Mouse (Mus musculus) CH12.LX (cell line): Measurements from ENCODE around the gene Kdm8. TPM values are rescaled to one million over a fixed set of nuclear protein-coding genes. Genes with fewer than 3 reads are reported as not detected.

Experiments
- DNase-seq: peaks from one replicate; pipeline ENCODE4 v3.0.0-alpha.2; 2013; ENCODE audit errors: extremely low read depth
- H3K27ac ChIP-seq: 2 replicates; pipeline ENCODE4 v1.5.1; 2012; ENCODE audit warnings: low read depth, mild to moderate bottlenecking, control low read depth, moderate library complexity; ENCODE audit not compliant: insufficient read depth
- H3K27me3 ChIP-seq: replicated peaks from 2 replicates; pipeline ENCODE3; 2012; ENCODE audit warnings: inconsistent platforms
- H3K36me3 ChIP-seq, 2 experiments: replicated peaks in 1 of 2; 2 replicates each; pipeline versions ENCODE3 to v1.6.1; 2012; ENCODE audit warnings: inconsistent platforms in 1 of 2, low read length in 1 of 2, mild to moderate bottlenecking in 1 of 2, mixed read lengths in 1 of 2, moderate library complexity in 1 of 2; ENCODE audit not compliant: control insufficient read depth in 1 of 2, insufficient read depth in 1 of 2
- H3K4me1 ChIP-seq, 2 experiments: 2 replicates each; pipeline ENCODE4 v1.6.1; 2012; ENCODE audit warnings: inconsistent platforms in 1 of 2, moderate library complexity in 1 of 2; ENCODE audit not compliant: insufficient read depth in 2 of 2, control insufficient read depth in 1 of 2
- H3K4me2 ChIP-seq: 2 replicates; pipeline ENCODE4 v1.6.1; 2012; ENCODE audit warnings: low read depth, mild to moderate bottlenecking, control low read depth; ENCODE audit not compliant: poor library complexity, insufficient read depth, severe bottlenecking
- H3K4me3 ChIP-seq, 3 experiments: fragments of 150-350 bp in 1 of 3; sonication (generic) in 1 of 3; replicated peaks in 1 of 3; 2 replicates each; pipeline versions ENCODE3 to v1.5.1; 2011 to 2012; ENCODE audit warnings: low read depth in 2 of 3, low read length in 2 of 3, mild to moderate bottlenecking in 2 of 3, moderate library complexity in 2 of 3, control low read depth in 1 of 3, improper control_type of control experiment in 1 of 3, inconsistent platforms in 1 of 3, mixed read lengths in 1 of 3; ENCODE audit not compliant: poor library complexity in 1 of 3
- H3K79me2 ChIP-seq: replicated peaks from 2 replicates; pipeline ENCODE4 v1.6.1; 2012; ENCODE audit warnings: mild to moderate bottlenecking, moderate library complexity; ENCODE audit not compliant: control insufficient read depth, poor library complexity, insufficient read depth, severe bottlenecking; ENCODE audit errors: extremely low read depth
- H3K9ac ChIP-seq: 2 replicates; pipeline ENCODE4 v1.6.1; 2012; ENCODE audit warnings: low read depth, mild to moderate bottlenecking, control low read depth, moderate library complexity; ENCODE audit not compliant: insufficient read depth
- H3K9me3 ChIP-seq: replicated peaks from 2 replicates; pipeline ENCODE3; 2012; ENCODE audit warnings: low read length, inconsistent platforms, mixed read lengths
- BHLHE40 ChIP-seq: IDR thresholded peaks from 2 replicates; pipeline ENCODE4 v1.6.1; 2011; ENCODE audit warnings: mild to moderate bottlenecking, low read depth, low read length, improper control_type of control experiment
- CHD1 ChIP-seq: IDR thresholded peaks from 2 replicates; pipeline ENCODE4 v1.6.1; 2012; ENCODE audit warnings: low read depth, low read length, improper control_type of control experiment, inconsistent platforms
- CHD2 ChIP-seq: IDR thresholded peaks from 2 replicates; pipeline ENCODE4 v1.6.1; 2011; ENCODE audit warnings: low read length, improper control_type of control experiment
- CTCF ChIP-seq, 2 experiments: IDR thresholded peaks in 1 of 2; conservative IDR thresholded peaks in 1 of 2; 2 replicates each; pipeline ENCODE4 v1.5.1; 2011 to 2012; ENCODE audit warnings: low read depth in 2 of 2, low read length in 2 of 2, improper control_type of control experiment in 1 of 2, inconsistent platforms in 1 of 2, mild to moderate bottlenecking in 1 of 2, moderate library complexity in 1 of 2
- E2F4 ChIP-seq: IDR thresholded peaks from 2 replicates; pipeline ENCODE4 v1.6.1; 2011; ENCODE audit warnings: low read depth, low read length, improper control_type of control experiment; ENCODE audit not compliant: insufficient replicate concordance
- ELF1 ChIP-seq: IDR thresholded peaks from 2 replicates; pipeline ENCODE4 v1.6.1; 2014; ENCODE audit warnings: low read depth, mild to moderate bottlenecking, inconsistent platforms, low read length, improper control_type of control experiment
- EP300 ChIP-seq: IDR thresholded peaks from 2 replicates; pipeline ENCODE4 v1.6.1; 2011; ENCODE audit warnings: low read length, improper control_type of control experiment
- ETS1 ChIP-seq: conservative IDR thresholded peaks from 2 replicates; pipeline ENCODE4 v1.6.1; 2012; ENCODE audit warnings: low read depth, mild to moderate bottlenecking, inconsistent platforms, low read length, improper control_type of control experiment, moderate library complexity
- GABPA ChIP-seq: IDR thresholded peaks from 2 replicates; pipeline ENCODE4 v1.6.1; 2012; ENCODE audit warnings: low read depth, low read length, improper control_type of control experiment, inconsistent platforms; ENCODE audit not compliant: insufficient replicate concordance
- HCFC1 ChIP-seq: IDR thresholded peaks from 2 replicates; pipeline ENCODE4 v1.6.1; 2012; ENCODE audit warnings: low read depth, mild to moderate bottlenecking, inconsistent platforms, low read length, improper control_type of control experiment
- IRF4 ChIP-seq: IDR thresholded peaks from 2 replicates; pipeline ENCODE4 v1.6.1; 2014; ENCODE audit warnings: low read depth, mild to moderate bottlenecking, inconsistent platforms, low read length, improper control_type of control experiment
- JUN ChIP-seq: IDR thresholded peaks from 2 replicates; pipeline ENCODE4 v1.6.1; 2011; ENCODE audit warnings: low read depth, mild to moderate bottlenecking, low read length, improper control_type of control experiment, moderate library complexity; ENCODE audit not compliant: insufficient read depth
- JUND ChIP-seq: conservative IDR thresholded peaks from 2 replicates; pipeline ENCODE4 v1.6.1; 2011; ENCODE audit warnings: low read depth, low read length, improper control_type of control experiment
- KAT2A ChIP-seq: IDR thresholded peaks from 2 replicates; pipeline ENCODE4 v1.6.1; 2012; ENCODE audit warnings: low read length, improper control_type of control experiment, inconsistent platforms; ENCODE audit not compliant: insufficient replicate concordance
- MAFK ChIP-seq: IDR thresholded peaks from 2 replicates; pipeline ENCODE4 v1.6.1; 2011; ENCODE audit warnings: low read length, improper control_type of control experiment; ENCODE audit not compliant: insufficient replicate concordance
- MAX ChIP-seq: IDR thresholded peaks from 2 replicates; pipeline ENCODE4 v1.6.1; 2011; ENCODE audit warnings: low read length, improper control_type of control experiment
- MAZ ChIP-seq: IDR thresholded peaks from 2 replicates; pipeline ENCODE4 v1.6.1; 2012; ENCODE audit warnings: low read depth, mild to moderate bottlenecking, inconsistent platforms, low read length, improper control_type of control experiment, moderate library complexity
- MEF2A ChIP-seq: IDR thresholded peaks from 2 replicates; pipeline ENCODE4 v1.6.1; 2014; ENCODE audit warnings: low read depth, mild to moderate bottlenecking, inconsistent platforms, low read length, improper control_type of control experiment, borderline replicate concordance
- MXI1 ChIP-seq: IDR thresholded peaks from 2 replicates; pipeline ENCODE4 v1.6.1; 2011; ENCODE audit warnings: mild to moderate bottlenecking, low read depth, low read length, improper control_type of control experiment
- MYC ChIP-seq: IDR thresholded peaks from 2 replicates; pipeline ENCODE4 v1.6.1; 2011; ENCODE audit warnings: low read depth, mild to moderate bottlenecking, improper control_type of control experiment, low read length
- NELFE ChIP-seq: IDR thresholded peaks from 2 replicates; pipeline ENCODE4 v1.6.1; 2011; ENCODE audit warnings: low read depth, low read length, improper control_type of control experiment
- NRF1 ChIP-seq: IDR thresholded peaks from 2 replicates; pipeline ENCODE4 v1.6.1; 2014; ENCODE audit warnings: low read depth, mild to moderate bottlenecking, inconsistent platforms, low read length, improper control_type of control experiment, moderate library complexity
- PAX5 ChIP-seq: IDR thresholded peaks from 2 replicates; pipeline ENCODE4 v1.6.1; 2012; ENCODE audit warnings: low read length, inconsistent platforms, mixed read lengths
- POLR2A ChIP-seq: IDR thresholded peaks from 2 replicates; pipeline ENCODE4 v1.6.1; 2011; ENCODE audit warnings: low read depth, mild to moderate bottlenecking, improper control_type of control experiment, low read length
- POLR2AphosphoS2 ChIP-seq: IDR thresholded peaks from 2 replicates; pipeline ENCODE4 v1.6.1; 2011; ENCODE audit warnings: low read depth, low read length, improper control_type of control experiment
- RAD21 ChIP-seq: IDR thresholded peaks from 2 replicates; pipeline ENCODE4 v1.6.1; 2011; ENCODE audit warnings: low read depth, mild to moderate bottlenecking, low read length, improper control_type of control experiment, moderate library complexity
- RCOR1 ChIP-seq: conservative IDR thresholded peaks from 2 replicates; pipeline ENCODE4 v1.6.1; 2012; ENCODE audit warnings: low read depth, mild to moderate bottlenecking, inconsistent platforms, low read length, improper control_type of control experiment
- SIN3A ChIP-seq: IDR thresholded peaks from 2 replicates; pipeline ENCODE4 v1.6.1; 2012; ENCODE audit warnings: low read length, improper control_type of control experiment, inconsistent platforms
- SMC3 ChIP-seq: IDR thresholded peaks from 2 replicates; pipeline ENCODE4 v1.6.1; 2011; ENCODE audit warnings: low read depth, low read length, improper control_type of control experiment
- TBP ChIP-seq: conservative IDR thresholded peaks from 2 replicates; pipeline ENCODE4 v1.6.1; 2011; ENCODE audit warnings: low read depth, low read length, improper control_type of control experiment
- TCF12 ChIP-seq: IDR thresholded peaks from 2 replicates; pipeline ENCODE4 v1.6.1; 2014; ENCODE audit warnings: low read depth, mild to moderate bottlenecking, inconsistent platforms, low read length, improper control_type of control experiment
- UBTF ChIP-seq: IDR thresholded peaks from 2 replicates; pipeline ENCODE4 v1.6.1; 2012; ENCODE audit warnings: low read depth, mild to moderate bottlenecking, inconsistent platforms, low read length, improper control_type of control experiment, moderate library complexity
- USF1 ChIP-seq: IDR thresholded peaks from 2 replicates; pipeline ENCODE4 v1.6.1; 2014; ENCODE audit warnings: low read depth, mild to moderate bottlenecking, inconsistent platforms, low read length, improper control_type of control experiment
- USF2 ChIP-seq: conservative IDR thresholded peaks from 2 replicates; pipeline ENCODE4 v1.6.1; 2011; ENCODE audit warnings: low read depth, low read length, improper control_type of control experiment
- ZC3H11A ChIP-seq: IDR thresholded peaks from 2 replicates; pipeline ENCODE4 v1.6.1; 2012; ENCODE audit warnings: low read depth, mild to moderate bottlenecking, inconsistent platforms, low read length, improper control_type of control experiment
- ZKSCAN1 ChIP-seq: IDR thresholded peaks from 2 replicates; pipeline ENCODE4 v1.6.1; 2012; ENCODE audit warnings: low read depth, inconsistent platforms, low read length, improper control_type of control experiment, borderline replicate concordance
- ZMIZ1 ChIP-seq: IDR thresholded peaks from 2 replicates; pipeline ENCODE4 v1.6.1; 2012; ENCODE audit warnings: low read depth, mild to moderate bottlenecking, inconsistent platforms, low read length, improper control_type of control experiment
- ZNF384 ChIP-seq: IDR thresholded peaks from 2 replicates; pipeline ENCODE4 v1.6.1; 2012; ENCODE audit warnings: low read depth, low read length, improper control_type of control experiment, inconsistent platforms
- dilution Hi-C: fragments of 300-500 bp; cut with MboI; formaldehyde crosslinking; loops from 2 replicates; pipeline ENCODE4 v1.14.3; 2020; ENCODE audit warnings: low sequenced_read_pairs; ENCODE audit not compliant: extremely low pct_unique_long_range_greater_than_20kb, extremely low pct_ligation_motif_present
- in situ Hi-C: fragments of 300-500 bp; cut with MboI; formaldehyde crosslinking; loops from 3 replicates; pipeline ENCODE4 v1.14.3; 2019; ENCODE audit warnings: low sequenced_read_pairs, low pct_ligation_motif_present, low pct_unique_long_range_greater_than_20kb, mixed read lengths
- polyA plus RNA-seq: library from polyadenylated mRNA; unstranded; fragments of >175 nt; gene quantifications from 2 replicates; pipeline ENCODE4 v1.2.1, GENCODE M21; 2012; ENCODE audit warnings: low read depth; ENCODE audit not compliant: insufficient read length
- total RNA-seq, 2 experiments: library from RNA; depleted of rRNA; stranded (reverse); fragments of 300-350 nt in 1 of 2; fragments of >200 nt in 1 of 2; gene quantifications; 2 replicates each; pipeline ENCODE4 v1.2.3; 2012 to 2014

The Kdm8 gene
- total and polyA plus RNA-seq, 3 experiments: 5.0 to 8.7 (median 6.6) TPM

- dilution Hi-C loops: no loop called here
- no peak within 1 kb of the TSS for H3K27ac ChIP-seq
- H3K9me3 ChIP-seq: no peaks in the 10 kb centered on the region
- peak; percentile 96 for DNase-seq
- peak within 1 kb of the TSS; percentile 87 for H3K9ac ChIP-seq
- peaks cover 3 to 27% of the 10 kb centered on the region in 2 experiments for H3K36me3 ChIP-seq
- peak within 1 kb of the TSS; percentile 50 to 83 (median 63) for H3K4me3 ChIP-seq
- H3K27me3 ChIP-seq: peaks cover 4% of the 10 kb centered on the region
- H3K79me2 ChIP-seq: no peaks in the 10 kb centered on the region
- TF ChIP-seq TBP: peak; percentile 56; the same call in 1 of the 2 replicates
- TF ChIP-seq ETS1: no peak
- no peak; the same call in 1 of the 2 replicates for TF ChIP-seq MAX
- peak; percentile 11; the same call in 1 of the 2 replicates for TF ChIP-seq IRF4
- peak; percentile 80 for TF ChIP-seq HCFC1
- TF ChIP-seq MEF2A: no peak
- peak; percentile 71; the same call in 1 of the 2 replicates for TF ChIP-seq NELFE
- no peak for TF ChIP-seq PAX5
- TF ChIP-seq MXI1: peak; percentile 89
- TF ChIP-seq MAFK: no peak
- peak; percentile 76 for TF ChIP-seq TCF12
- TF ChIP-seq USF2: no peak
- TF ChIP-seq MYC: no peak
- no peak for TF ChIP-seq POLR2AphosphoS2
- TF ChIP-seq MAZ: peak; percentile 58
- peak; percentile 67; the same call in 1 of the 2 replicates for TF ChIP-seq CHD2
- TF ChIP-seq SMC3: no peak
- TF ChIP-seq EP300: no peak
- no peak for TF ChIP-seq RCOR1
- TF ChIP-seq GABPA: no peak
- TF ChIP-seq NRF1: peak; percentile 79
- peak; percentile 75 for TF ChIP-seq POLR2A
- TF ChIP-seq KAT2A: 0 out of 2 replicates have a peak, but pooled peaks have one; percentile 62
- no peak for TF ChIP-seq CTCF (conservative IDR thresholded peaks at IDR 0.05 in 1 of 2, IDR thresholded peaks at IDR 0.05 in 1 of 2; ENCODE audit: low read depth in 2 of 2, low read length in 2 of 2)
- no peak for TF ChIP-seq ZNF384
- no peak for TF ChIP-seq ZC3H11A
- peak; percentile 90 for TF ChIP-seq ELF1
- TF ChIP-seq UBTF: no peak
- no peak for TF ChIP-seq JUN
- peak; percentile 61; the same call in 1 of the 2 replicates for TF ChIP-seq SIN3A
- no peak for TF ChIP-seq RAD21
- no peak for TF ChIP-seq JUND
- TF ChIP-seq ZMIZ1: no peak; the same call in 1 of the 2 replicates
- peak; percentile 36; the same call in 1 of the 2 replicates for TF ChIP-seq BHLHE40
- no peak for TF ChIP-seq CHD1
- TF ChIP-seq USF1: no peak
- peak; percentile 94; the same call in 1 of the 2 replicates for TF ChIP-seq E2F4
- no peak for TF ChIP-seq ZKSCAN1
- in situ Hi-C loops: no loop called here
- H3K4me2 ChIP-seq: peak within 1 kb of the TSS; percentile 48
- H3K4me1 ChIP-seq: peaks cover 9 to 44% of the 10 kb centered on the region in 2 experiments
Measured at GRCm38 (mm10) chr7:125490947-125491735, 46.7 kb downstream of the Kdm8 start, which contains the start of gene Nsmce1. Gene Nsmce1 (minus strand): TSS chr7:125491596.
